Mouse (Mus musculus): ENCODE results near the gene Wdr35. TPM values are rescaled to one million over a fixed set of nuclear protein-coding genes. Genes with fewer than 3 reads are reported as not detected.
"Not testable (repeated sequence)": the region's sequence is repeated elsewhere in the genome, so short reads cannot be mapped to it uniquely, and the experiment has no call there.

Wdr35 gene
- polyA plus RNA-seq, 1 experiment from 2014 or later: 12.5 TPM

DNA sequence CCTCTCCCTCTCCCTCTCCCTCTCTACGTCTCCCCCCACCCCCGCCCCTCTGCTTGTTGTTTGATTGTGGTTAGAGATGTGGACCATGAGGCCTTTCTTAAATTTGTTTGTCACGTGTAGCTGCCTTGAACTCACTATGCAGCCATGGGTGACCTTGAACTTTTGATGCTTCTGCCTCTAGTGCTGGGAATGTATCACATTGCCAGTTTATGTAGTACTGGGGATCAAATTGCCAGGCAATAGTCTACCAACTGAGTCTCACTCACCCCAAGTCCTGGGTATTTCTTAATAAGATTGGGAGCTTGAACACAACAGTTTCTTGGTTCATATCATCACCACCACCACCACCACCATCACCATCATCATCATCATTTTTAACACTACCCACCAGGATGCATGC, 47.3 kb downstream of the Wdr35 start:
- Histone ChIP-seq H3K27ac (ENCODE audit: low read depth, low read length) (no peak overlapping the region), H3K9ac (ENCODE audit: low read depth, low read length) (no peak overlapping the region), H3K36me3 (ENCODE audit: control insufficient read depth, insufficient read depth, low read length) (no peaks in the 10 kb centered on the region), H3K9me3 (replicated peaks; ENCODE audit: control insufficient read depth, low read length) (no peaks in the 10 kb centered on the region), H3K4me1 (ENCODE audit: control insufficient read depth, insufficient read depth, low read length) (no peaks in the 10 kb centered on the region), H3K27me3 (ENCODE audit: control insufficient read depth, insufficient read depth, low read length) (no peaks in the 10 kb centered on the region), H3K4me2 (no peak overlapping the region), H3K4me3 (ENCODE audit: low read depth, low read length) (no peak overlapping the region)
- 67% methylated on average over 3 of the region's 3 CpGs for WGBS (ENCODE audit: insufficient replicate concordance)
- ATAC-seq (replicated peaks; ENCODE audit: insufficient number of reproducible peaks, low FRiP score, low TSS enrichment): no peak

DNA sequence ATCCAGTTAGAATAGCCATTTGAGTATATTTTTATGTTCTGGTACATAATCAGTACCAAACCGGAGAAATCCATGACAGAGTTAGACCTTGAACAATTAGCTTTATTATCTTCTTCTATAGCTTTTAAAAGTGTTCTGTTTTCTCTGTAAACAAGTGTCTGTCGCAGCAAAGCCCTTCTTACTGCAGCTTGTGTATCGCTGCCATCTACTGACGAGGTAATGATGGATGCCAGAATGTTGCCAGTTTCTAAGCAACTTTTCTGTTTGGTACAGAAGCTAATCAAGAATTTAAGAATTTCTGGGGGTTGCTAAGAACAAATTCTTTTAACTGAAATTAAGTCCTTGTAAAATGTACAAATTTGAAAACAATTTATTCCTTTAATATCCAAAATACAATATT, 49.3 kb downstream of the Wdr35 start:
- H3K27ac ChIP-seq (ENCODE audit: low read depth, low read length): no peak overlapping the region
- no peaks in the 10 kb centered on the region for H3K27me3 ChIP-seq (ENCODE audit: control insufficient read depth, insufficient read depth, low read length)
- H3K9ac ChIP-seq (ENCODE audit: low read depth, low read length): no peak overlapping the region
- no peaks in the 10 kb centered on the region for H3K4me1 ChIP-seq (ENCODE audit: control insufficient read depth, insufficient read depth, low read length)
- 41% methylated on average over 4 of the region's 4 CpGs for WGBS (ENCODE audit: insufficient replicate concordance)
- H3K36me3 ChIP-seq (ENCODE audit: control insufficient read depth, insufficient read depth, low read length): no peaks in the 10 kb centered on the region
- no peak overlapping the region for H3K4me2 ChIP-seq
- no peaks in the 10 kb centered on the region for H3K9me3 ChIP-seq (replicated peaks; ENCODE audit: control insufficient read depth, low read length)
- no peak overlapping the region for H3K4me3 ChIP-seq (ENCODE audit: low read depth, low read length)
- no peak for ATAC-seq (replicated peaks; ENCODE audit: insufficient number of reproducible peaks, low FRiP score, low TSS enrichment)

DNA sequence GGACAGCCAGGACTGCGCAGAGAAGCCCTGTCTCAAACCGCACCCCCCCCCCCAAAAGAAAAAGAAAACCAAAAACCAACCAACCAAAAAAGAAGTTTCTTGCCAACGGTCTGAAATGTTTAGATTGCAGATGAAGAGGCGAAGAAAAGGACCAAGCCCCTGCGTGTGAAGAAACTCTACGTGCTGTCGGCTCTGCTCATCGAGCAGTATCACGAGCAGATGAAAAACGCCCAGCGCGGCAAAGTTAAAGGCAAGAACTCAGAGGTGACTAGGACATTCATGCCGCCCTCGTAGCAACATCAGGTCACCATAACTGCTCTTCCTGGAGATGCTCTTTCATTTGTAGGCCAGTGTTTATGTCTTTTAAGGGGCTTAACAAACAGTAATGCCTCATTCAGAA, 50.4 kb downstream of the Wdr35 start:
- Histone ChIP-seq H3K36me3 (ENCODE audit: control insufficient read depth, insufficient read depth, low read length) (no peaks in the 10 kb centered on the region), H3K27me3 (ENCODE audit: control insufficient read depth, insufficient read depth, low read length) (no peaks in the 10 kb centered on the region), H3K4me1 (ENCODE audit: control insufficient read depth, insufficient read depth, low read length) (no peaks in the 10 kb centered on the region), H3K4me2 (no peak overlapping the region), H3K9me3 (replicated peaks; ENCODE audit: control insufficient read depth, low read length) (no peaks in the 10 kb centered on the region), H3K9ac (ENCODE audit: low read depth, low read length) (no peak overlapping the region), H3K27ac (ENCODE audit: low read depth, low read length) (no peak overlapping the region), H3K4me3 (ENCODE audit: low read depth, low read length) (no peak overlapping the region)
- 90% methylated on average over 14 of the region's 14 CpGs for WGBS (ENCODE audit: insufficient replicate concordance)
- ATAC-seq (replicated peaks; ENCODE audit: insufficient number of reproducible peaks, low FRiP score, low TSS enrichment): no peak

DNA sequence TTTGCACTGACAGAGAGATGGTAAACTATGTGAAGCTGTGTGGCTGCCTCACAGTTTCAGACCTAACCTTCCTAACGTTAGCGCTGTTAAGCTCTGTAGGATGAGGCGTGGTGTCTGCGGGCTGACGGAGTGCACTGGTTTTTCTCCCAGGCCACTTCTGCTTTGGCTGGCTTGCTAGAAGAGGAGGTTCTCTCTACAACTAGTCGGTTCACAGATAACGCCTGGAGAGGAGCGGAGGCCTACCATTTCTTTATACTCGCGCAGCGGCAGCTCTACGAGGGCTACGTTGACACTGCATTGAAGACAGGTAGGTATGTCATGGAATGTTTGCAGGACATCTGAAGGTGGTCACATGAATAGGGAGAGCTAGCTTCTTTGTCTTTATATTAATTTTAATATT, 51.0 kb downstream of the Wdr35 start:
- Histone ChIP-seq H3K4me2 (no peak overlapping the region), H3K9ac (ENCODE audit: low read depth, low read length) (no peak overlapping the region), H3K4me1 (ENCODE audit: control insufficient read depth, insufficient read depth, low read length) (no peaks in the 10 kb centered on the region), H3K27me3 (ENCODE audit: control insufficient read depth, insufficient read depth, low read length) (no peaks in the 10 kb centered on the region), H3K36me3 (ENCODE audit: control insufficient read depth, insufficient read depth, low read length) (no peaks in the 10 kb centered on the region), H3K4me3 (ENCODE audit: low read depth, low read length) (no peak overlapping the region), H3K27ac (ENCODE audit: low read depth, low read length) (no peak overlapping the region), H3K9me3 (replicated peaks; ENCODE audit: control insufficient read depth, low read length) (no peaks in the 10 kb centered on the region)
- no peak for ATAC-seq (replicated peaks; ENCODE audit: insufficient number of reproducible peaks, low FRiP score, low TSS enrichment)
- WGBS (ENCODE audit: insufficient replicate concordance): 55% methylated on average over 13 of the region's 13 CpGs

DNA sequence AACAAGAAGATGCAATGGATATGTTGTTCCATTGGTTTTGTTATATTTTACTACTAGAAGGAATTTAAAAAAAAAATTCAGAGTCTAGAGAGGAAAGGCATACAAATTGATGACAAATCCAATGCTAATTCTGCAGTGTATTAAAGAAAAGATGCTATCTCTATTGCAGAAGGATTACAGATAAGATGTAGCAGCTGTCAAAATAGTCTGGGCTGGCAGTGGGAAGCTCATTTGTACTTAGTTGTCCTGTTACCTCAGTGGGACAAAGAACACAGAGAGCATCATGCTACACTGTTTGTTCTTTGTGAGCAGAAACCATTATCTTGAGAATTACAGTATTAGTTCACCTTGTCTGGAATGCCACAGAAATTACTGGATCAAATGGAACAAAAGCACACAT, 53.2 kb downstream of the Wdr35 start:
- H3K4me2 ChIP-seq: no peak overlapping the region
- no peaks in the 10 kb centered on the region for H3K27me3 ChIP-seq (ENCODE audit: control insufficient read depth, insufficient read depth, low read length)
- H3K36me3 ChIP-seq (ENCODE audit: control insufficient read depth, insufficient read depth, low read length): no peaks in the 10 kb centered on the region
- no peak for ATAC-seq (replicated peaks; ENCODE audit: insufficient number of reproducible peaks, low FRiP score, low TSS enrichment)
- H3K9me3 ChIP-seq (replicated peaks; ENCODE audit: control insufficient read depth, low read length): no peaks in the 10 kb centered on the region
- H3K4me3 ChIP-seq (ENCODE audit: low read depth, low read length): no peak overlapping the region
- H3K9ac ChIP-seq (ENCODE audit: low read depth, low read length): no peak overlapping the region
- no peak overlapping the region for H3K27ac ChIP-seq (ENCODE audit: low read depth, low read length)
- no peaks in the 10 kb centered on the region for H3K4me1 ChIP-seq (ENCODE audit: control insufficient read depth, insufficient read depth, low read length)

DNA sequence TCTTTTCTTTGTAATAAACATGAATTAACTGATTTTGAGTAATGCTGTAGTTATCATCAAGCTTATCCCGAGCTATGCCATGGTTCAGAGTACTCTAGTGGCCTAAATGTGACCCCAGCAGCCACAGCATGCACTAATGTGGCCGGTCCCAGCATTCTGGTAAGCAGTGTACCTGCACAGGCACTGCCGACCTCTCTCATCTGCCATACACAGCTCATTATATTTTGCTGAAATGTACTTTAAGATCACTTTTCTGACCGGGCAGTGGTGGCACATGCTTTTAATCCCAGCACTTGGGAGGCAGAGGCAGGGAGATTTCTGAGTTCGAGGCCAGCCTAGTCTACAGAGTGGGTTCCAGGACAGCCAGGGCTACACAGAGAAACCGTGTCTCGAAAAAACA, 55.1 kb downstream of the Wdr35 start:
- WGBS (ENCODE audit: insufficient replicate concordance): 86% methylated on average over 7 of the region's 7 CpGs

DNA sequence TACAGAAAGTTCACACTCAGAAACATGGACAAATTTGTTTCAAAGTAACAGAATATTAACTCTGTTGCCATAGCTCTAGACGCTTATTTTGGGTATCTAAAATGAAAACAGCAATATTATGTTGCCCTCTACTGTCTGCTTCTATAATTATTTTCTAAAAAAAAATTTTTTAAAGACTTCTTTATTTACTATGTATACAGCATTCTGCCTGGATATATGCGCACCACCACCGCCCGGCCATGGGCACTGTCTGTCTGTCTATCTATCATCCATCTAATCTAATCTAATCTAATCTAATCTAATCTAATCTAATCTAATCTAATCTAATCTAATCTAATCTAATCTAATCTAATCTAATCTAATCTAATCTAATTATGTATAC, 55.8 kb downstream of the Wdr35 start:
- no peaks in the 10 kb centered on the region for H3K36me3 ChIP-seq (ENCODE audit: control insufficient read depth, insufficient read depth, low read length)
- H3K27me3 ChIP-seq (ENCODE audit: control insufficient read depth, insufficient read depth, low read length): no peaks in the 10 kb centered on the region
- H3K4me3 ChIP-seq (ENCODE audit: low read depth, low read length): peak overlapping the region; percentile 69
- peak overlapping the region; percentile 96; the same call in 1 of the 2 replicates for H3K9ac ChIP-seq (ENCODE audit: low read depth, low read length)
- H3K27ac ChIP-seq (ENCODE audit: low read depth, low read length): peak overlapping the region; percentile 97; the same call in 1 of the 2 replicates
- ATAC-seq (replicated peaks; ENCODE audit: insufficient number of reproducible peaks, low FRiP score, low TSS enrichment): peak; percentile 36
- H3K4me2 ChIP-seq: peak overlapping the region; percentile 74
- no peaks in the 10 kb centered on the region for H3K4me1 ChIP-seq (ENCODE audit: control insufficient read depth, insufficient read depth, low read length)
- WGBS (ENCODE audit: insufficient replicate concordance): 59% methylated on average over 4 of the region's 4 CpGs
- no peaks in the 10 kb centered on the region for H3K9me3 ChIP-seq (replicated peaks; ENCODE audit: control insufficient read depth, low read length)

More for the DNA sequence above, 55.1 kb downstream of the Wdr35 start:
- H3K27me3 ChIP-seq (ENCODE audit: control insufficient read depth, insufficient read depth, low read length); H3K4me3 ChIP-seq (ENCODE audit: low read depth, low read length); H3K4me2 ChIP-seq; H3K27ac ChIP-seq (ENCODE audit: low read depth, low read length); H3K9me3 ChIP-seq (replicated peaks; ENCODE audit: control insufficient read depth, low read length); H3K9ac ChIP-seq (ENCODE audit: low read depth, low read length); H3K36me3 ChIP-seq (ENCODE audit: control insufficient read depth, insufficient read depth, low read length); ATAC-seq (replicated peaks; ENCODE audit: insufficient number of reproducible peaks, low FRiP score, low TSS enrichment); H3K4me1 ChIP-seq (ENCODE audit: control insufficient read depth, insufficient read depth, low read length): not testable (repeated sequence)

DNA sequence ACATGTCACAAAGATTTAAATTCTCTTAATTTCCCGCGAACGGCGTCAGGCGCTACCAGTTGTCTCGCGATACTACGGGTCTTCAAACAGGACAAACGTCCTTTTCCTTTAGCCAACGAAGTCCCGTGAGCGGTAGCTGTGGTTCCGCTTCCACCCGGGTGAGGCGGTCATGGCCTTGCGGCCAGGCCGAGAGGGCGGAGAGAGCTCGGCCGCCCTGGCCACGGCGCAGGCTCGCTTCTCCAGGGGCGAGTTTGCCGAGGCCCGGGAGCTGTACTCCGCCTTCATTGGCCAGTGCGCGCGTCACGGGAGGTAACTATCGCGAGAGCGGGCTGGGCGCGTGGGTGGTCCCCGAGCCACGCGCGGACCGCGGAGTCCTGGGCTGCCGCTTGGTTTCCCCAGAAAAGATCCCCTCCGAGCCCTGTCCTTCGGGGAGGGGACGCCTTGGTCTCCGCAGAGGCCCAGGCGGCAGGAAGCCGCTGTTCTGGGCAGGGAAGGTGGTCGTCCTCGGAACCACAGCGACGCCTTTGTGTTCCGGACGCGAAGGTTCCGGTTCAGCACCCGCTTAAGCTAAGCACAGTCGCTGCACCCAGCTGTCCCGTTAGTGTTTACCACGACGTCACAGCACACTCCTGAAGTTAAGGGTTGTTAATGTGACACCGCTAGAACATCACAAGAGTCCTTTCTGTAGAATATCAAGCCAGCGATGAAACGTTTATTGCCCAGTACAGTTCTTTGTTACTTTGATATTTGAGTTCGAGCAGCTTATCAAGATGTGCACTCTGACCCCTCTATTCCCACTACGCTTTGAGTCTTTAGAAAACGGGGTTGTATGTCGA, 56.4 kb downstream of the Wdr35 start, which contains the start of gene Ttc32:
Gene Ttc32, plus strand, starts transcription at position 110 of the 836 bp plus-strand sequence.
- no peaks in the 10 kb centered on the region for H3K27me3 ChIP-seq (ENCODE audit: control insufficient read depth, insufficient read depth, low read length)
- H3K27ac ChIP-seq (ENCODE audit: low read depth, low read length): peak within 1 kb of the TSS; percentile 97
- H3K4me2 ChIP-seq: peak within 1 kb of the TSS; percentile 74
- no peaks in the 10 kb centered on the region for H3K9me3 ChIP-seq (replicated peaks; ENCODE audit: control insufficient read depth, low read length)
- no peaks in the 10 kb centered on the region for H3K4me1 ChIP-seq (ENCODE audit: control insufficient read depth, insufficient read depth, low read length)
- H3K36me3 ChIP-seq (ENCODE audit: control insufficient read depth, insufficient read depth, low read length): no peaks in the 10 kb centered on the region
- ATAC-seq (replicated peaks; ENCODE audit: insufficient number of reproducible peaks, low FRiP score, low TSS enrichment): peak; percentile 93
- H3K4me3 ChIP-seq (ENCODE audit: low read depth, low read length): peak within 1 kb of the TSS; percentile 69
- H3K9ac ChIP-seq (ENCODE audit: low read depth, low read length): peak within 1 kb of the TSS; percentile 96
- under 1% methylated on average over 69 of the region's 69 CpGs for whole genome bisulfite sequencing (ENCODE audit: insufficient replicate concordance)

DNA sequence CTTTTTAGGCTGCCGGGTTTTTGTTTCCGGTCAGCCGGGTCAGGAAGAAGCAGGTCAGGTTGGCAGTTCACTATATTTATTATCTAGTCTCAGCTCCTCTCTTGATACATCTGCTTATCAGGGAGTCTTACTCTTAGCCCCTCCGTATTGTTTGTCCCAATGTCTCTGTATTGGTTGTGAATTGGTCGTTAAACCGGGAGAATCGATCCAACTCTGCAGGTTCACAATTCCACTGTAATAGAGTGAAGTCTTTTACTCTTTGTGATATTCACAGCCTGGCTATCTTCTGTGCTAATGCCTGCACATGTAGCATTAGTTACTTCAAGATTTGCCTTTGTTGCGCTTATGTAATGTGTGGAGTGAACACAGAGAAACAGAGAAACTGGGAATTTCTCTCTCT, 57.5 kb downstream of the Wdr35 start:
- no peak for ATAC-seq (replicated peaks; ENCODE audit: insufficient number of reproducible peaks, low FRiP score, low TSS enrichment)
- WGBS (ENCODE audit: insufficient replicate concordance): 66% methylated on average over 8 of the region's 8 CpGs
- no peaks in the 10 kb centered on the region for H3K27me3 ChIP-seq (ENCODE audit: control insufficient read depth, insufficient read depth, low read length)

More for the DNA sequence above, 57.5 kb downstream of the Wdr35 start:
- Histone ChIP-seq H3K36me3 (ENCODE audit: control insufficient read depth, insufficient read depth, low read length) (no peaks in the 10 kb centered on the region; the same call in 1 of the 2 replicates), H3K4me2 (peak overlapping the region; percentile 74), H3K9ac (ENCODE audit: low read depth, low read length) (peak overlapping the region; percentile 96), H3K4me3 (ENCODE audit: low read depth, low read length) (peak overlapping the region; percentile 69; the same call in 1 of the 2 replicates), H3K9me3 (replicated peaks; ENCODE audit: control insufficient read depth, low read length) (no peaks in the 10 kb centered on the region), H3K27ac (ENCODE audit: low read depth, low read length) (no peak overlapping the region), H3K4me1 (ENCODE audit: control insufficient read depth, insufficient read depth, low read length) (no peaks in the 10 kb centered on the region)

Data from heart, embryonic 11.5 days (tissue).